Mouse (Mus musculus): ENCODE results near the gene Chmp2a. TPM values are rescaled to one million over a fixed set of nuclear protein-coding genes. Genes with fewer than 3 reads are reported as not detected.

Chmp2a gene
- polyA plus RNA-seq, 1 experiment from 2014 or later = 199 TPM

DNA sequence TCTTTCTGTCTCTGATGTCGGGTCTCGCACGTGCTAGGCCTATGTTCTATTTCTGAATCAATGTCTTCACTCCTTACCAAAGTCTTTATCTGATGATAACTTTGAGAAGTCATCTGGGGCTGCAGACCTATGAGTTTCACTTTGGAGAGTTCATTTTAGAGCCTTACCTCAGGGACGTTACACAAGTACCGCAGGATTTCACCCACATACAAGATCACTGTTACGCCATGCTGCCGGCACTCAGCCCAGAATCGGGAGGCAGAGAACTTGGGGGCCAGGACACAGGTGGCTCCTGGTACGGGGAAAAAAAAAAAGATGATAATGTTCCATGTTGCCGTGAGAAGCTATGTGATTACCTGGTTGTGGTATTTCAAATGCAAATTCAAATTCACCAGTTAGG, 41.5 kb downstream of the Chmp2a start:
- WGBS = 85% methylated on average over 10 of the region's 10 CpGs
- Histone ChIP-seq H3K4me1 (ENCODE audit: control insufficient read depth, insufficient read depth, low read length) (no peaks in the 10 kb centered on the region), H3K27ac (ENCODE audit: low read length) (no peak overlapping the region), H3K4me2 (ENCODE audit: low read depth, low read length) (no peak overlapping the region), H3K9me3 (ENCODE audit: control insufficient read depth, low read length) (no peaks in the 10 kb centered on the region), H3K9ac (ENCODE audit: low read depth, low read length) (no peak overlapping the region), H3K27me3 (replicated peaks; ENCODE audit: control insufficient read depth, insufficient read depth, low read length) (no peaks in the 10 kb centered on the region), H3K36me3 (ENCODE audit: control insufficient read depth, insufficient read depth, low read length) (no peaks in the 10 kb centered on the region), H3K4me3 (ENCODE audit: low read length) (no peak overlapping the region)
- ATAC-seq = no peak

DNA sequence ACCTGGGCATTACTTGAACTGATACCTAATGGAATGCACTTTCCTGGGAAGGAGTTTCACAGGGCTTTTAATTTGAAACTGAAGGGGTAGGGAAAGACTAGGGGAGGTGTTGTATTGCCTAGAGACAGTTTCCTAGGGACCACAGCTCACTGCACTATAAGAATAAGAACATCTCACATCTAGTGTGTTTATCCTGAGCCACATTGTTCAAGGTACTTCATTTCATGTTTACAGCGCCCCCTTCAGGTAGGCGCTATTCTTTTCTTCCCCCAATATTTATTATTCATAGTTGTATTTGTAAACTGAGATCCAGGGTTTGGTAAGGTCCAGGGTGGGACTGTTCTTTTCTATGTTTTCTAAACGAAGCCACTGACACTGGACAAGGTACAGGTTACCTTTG, 42.4 kb downstream of the Chmp2a start:
- no peak overlapping the region for H3K9ac ChIP-seq (ENCODE audit: low read depth, low read length)
- H3K4me3 ChIP-seq (ENCODE audit: low read length) = no peak overlapping the region
- 4% methylated on average over 3 of the region's 3 CpGs for WGBS
- H3K27ac ChIP-seq (ENCODE audit: low read length) = no peak overlapping the region
- H3K4me1 ChIP-seq (ENCODE audit: control insufficient read depth, insufficient read depth, low read length) = no peaks in the 10 kb centered on the region
- ATAC-seq = no peak
- no peaks in the 10 kb centered on the region for H3K36me3 ChIP-seq (ENCODE audit: control insufficient read depth, insufficient read depth, low read length)
- no peaks in the 10 kb centered on the region for H3K9me3 ChIP-seq (ENCODE audit: control insufficient read depth, low read length)
- H3K27me3 ChIP-seq (replicated peaks; ENCODE audit: control insufficient read depth, insufficient read depth, low read length) = no peaks in the 10 kb centered on the region
- H3K4me2 ChIP-seq (ENCODE audit: low read depth, low read length) = no peak overlapping the region

DNA sequence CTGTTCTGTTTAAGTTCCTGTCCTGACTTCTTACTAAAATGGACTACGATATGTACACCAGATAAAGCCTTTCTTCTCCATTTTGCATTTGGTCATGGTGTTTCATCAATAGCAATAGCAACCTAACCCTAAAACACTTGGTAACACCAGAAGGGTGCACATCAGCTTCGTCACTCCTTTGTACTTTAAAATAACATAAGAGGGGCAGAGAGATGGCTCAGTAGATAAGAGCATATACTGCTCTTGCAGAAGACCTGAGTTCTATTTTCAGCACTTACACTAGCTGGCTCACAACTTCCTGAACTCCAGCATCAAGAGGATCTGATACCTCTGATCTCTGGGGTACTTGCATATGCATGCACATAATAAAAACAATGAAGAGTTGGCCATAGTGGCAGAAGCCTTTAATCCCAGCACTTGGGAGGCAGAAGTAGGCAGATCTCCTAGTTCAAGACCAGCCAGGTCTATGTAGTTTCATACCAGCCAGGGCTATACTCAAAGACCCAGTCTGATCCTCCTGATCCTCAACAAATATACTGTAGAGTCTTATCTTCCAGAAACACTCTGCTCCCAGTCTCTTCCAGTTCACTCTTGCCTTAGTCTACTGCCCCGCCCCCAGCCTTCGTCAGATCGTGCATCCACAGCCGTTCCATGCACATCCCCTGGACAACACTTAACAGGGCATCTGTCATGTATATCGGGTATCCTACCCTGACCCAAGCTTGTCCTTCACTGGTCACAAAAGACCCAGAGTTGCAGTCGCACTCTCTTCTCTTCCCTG, 47.0 kb downstream of the Chmp2a start:
- no peaks in the 10 kb centered on the region for H3K27me3 ChIP-seq (replicated peaks; ENCODE audit: control insufficient read depth, insufficient read depth, low read length)
- H3K9ac ChIP-seq (ENCODE audit: low read depth, low read length) = no peak overlapping the region
- H3K27ac ChIP-seq (ENCODE audit: low read length) = no peak overlapping the region
- no peaks in the 10 kb centered on the region for H3K36me3 ChIP-seq (ENCODE audit: control insufficient read depth, insufficient read depth, low read length)
- no peak overlapping the region for H3K4me3 ChIP-seq (ENCODE audit: low read length)
- ATAC-seq = no peak
- 84% methylated on average over 8 of the region's 8 CpGs for WGBS
- no peaks in the 10 kb centered on the region for H3K4me1 ChIP-seq (ENCODE audit: control insufficient read depth, insufficient read depth, low read length)
- no peaks in the 10 kb centered on the region for H3K9me3 ChIP-seq (ENCODE audit: control insufficient read depth, low read length)
- no peak overlapping the region for H3K4me2 ChIP-seq (ENCODE audit: low read depth, low read length)

DNA sequence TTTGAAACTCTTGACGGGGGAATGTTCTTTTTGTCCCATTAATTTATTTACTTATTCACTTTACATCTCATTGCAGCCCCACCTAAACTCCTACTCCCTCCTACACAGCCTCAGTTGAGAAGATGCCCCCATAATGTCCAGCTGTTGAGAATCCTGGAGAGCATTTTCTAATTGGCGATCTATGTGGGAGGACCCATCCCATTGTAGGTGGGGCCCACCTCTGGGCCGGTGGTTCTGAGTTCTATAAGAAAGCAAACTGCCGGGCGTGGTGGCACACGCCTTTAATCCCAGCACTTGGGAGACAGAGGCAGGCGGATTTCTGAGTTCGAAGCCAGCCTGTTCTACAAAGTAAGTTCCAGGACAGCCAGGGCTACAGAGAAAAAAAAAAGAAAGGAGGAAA, 47.7 kb downstream of the Chmp2a start:
- ATAC-seq = no peak
- 83% methylated on average over 8 of the region's 8 CpGs for WGBS

DNA sequence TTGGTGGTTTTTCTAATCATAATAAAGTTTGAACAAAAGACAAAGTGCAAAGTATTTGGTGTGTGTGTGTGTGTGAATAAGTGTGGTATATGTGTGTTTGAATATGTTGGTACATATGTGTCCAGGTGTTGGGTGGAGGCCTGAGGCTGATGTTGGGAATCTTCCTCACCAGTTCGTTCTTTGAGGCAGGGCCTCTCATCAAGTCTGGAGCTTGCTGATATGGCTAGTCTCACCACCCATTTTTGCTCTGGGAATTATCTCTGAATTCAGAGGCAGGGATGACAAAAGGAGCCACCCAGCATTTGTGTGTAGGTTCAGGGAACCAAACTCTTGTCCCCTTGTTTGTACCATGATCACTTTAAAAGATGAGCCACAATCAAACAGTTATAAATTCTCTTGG, 48.9 kb downstream of the Chmp2a start:
- no peak overlapping the region for H3K4me2 ChIP-seq (ENCODE audit: low read depth, low read length)
- H3K4me1 ChIP-seq (ENCODE audit: control insufficient read depth, insufficient read depth, low read length) = no peaks in the 10 kb centered on the region
- no peak for ATAC-seq
- no peaks in the 10 kb centered on the region for H3K36me3 ChIP-seq (ENCODE audit: control insufficient read depth, insufficient read depth, low read length)
- H3K9ac ChIP-seq (ENCODE audit: low read depth, low read length) = no peak overlapping the region
- no peak overlapping the region for H3K4me3 ChIP-seq (ENCODE audit: low read length)
- no peaks in the 10 kb centered on the region for H3K27me3 ChIP-seq (replicated peaks; ENCODE audit: control insufficient read depth, insufficient read depth, low read length)
- H3K9me3 ChIP-seq (ENCODE audit: control insufficient read depth, low read length) = no peaks in the 10 kb centered on the region
- WGBS = 82% methylated on average over 1 of the region's 1 CpGs
- H3K27ac ChIP-seq (ENCODE audit: low read length) = no peak overlapping the region

More for the DNA sequence above, 47.7 kb downstream of the Chmp2a start:
- Histone ChIP-seq H3K36me3 (ENCODE audit: control insufficient read depth, insufficient read depth, low read length) (no peaks in the 10 kb centered on the region), H3K9ac (ENCODE audit: low read depth, low read length) (no peak overlapping the region), H3K4me1 (ENCODE audit: control insufficient read depth, insufficient read depth, low read length) (no peaks in the 10 kb centered on the region), H3K4me3 (ENCODE audit: low read length) (no peak overlapping the region), H3K4me2 (ENCODE audit: low read depth, low read length) (no peak overlapping the region), H3K9me3 (ENCODE audit: control insufficient read depth, low read length) (no peaks in the 10 kb centered on the region), H3K27me3 (replicated peaks; ENCODE audit: control insufficient read depth, insufficient read depth, low read length) (no peaks in the 10 kb centered on the region), H3K27ac (ENCODE audit: low read length) (no peak overlapping the region)

Other genes with a start within 250 kb of the Chmp2a start
- gene Zscan18, start 231.2 kb downstream of the Chmp2a start, polyA plus RNA-seq (2015; fragmentation: Nextera tagmentation; extraction: Ambion mirVana) = 3.4 and 4.0 TPM in 2 replicates
- gene Zfp329, start 215.9 kb downstream of the Chmp2a start, polyA plus RNA-seq (2015; fragmentation: Nextera tagmentation; extraction: Ambion mirVana) = 8.4 and 8.8 TPM in 2 replicates
- gene Zfp110, start 200.0 kb downstream of the Chmp2a start, polyA plus RNA-seq (2015; fragmentation: Nextera tagmentation; extraction: Ambion mirVana) = 27.1 and 27.7 TPM in 2 replicates
- 2.2 and 2.9 TPM in 2 replicates for gene Zfp128, start 153.6 kb downstream of the Chmp2a start, polyA plus RNA-seq (2015; fragmentation: Nextera tagmentation; extraction: Ambion mirVana)
- gene Zscan22, start 137.0 kb downstream of the Chmp2a start, polyA plus RNA-seq (2015; fragmentation: Nextera tagmentation; extraction: Ambion mirVana) = 13.3 and 13.5 TPM in 2 replicates
- gene Rps5, start 112.5 kb downstream of the Chmp2a start, polyA plus RNA-seq (2015; fragmentation: Nextera tagmentation; extraction: Ambion mirVana) = 904 and 1,023 TPM in 2 replicates
- 0.18 and 0.27 TPM in 2 replicates for gene Rnf225, start 107.4 kb downstream of the Chmp2a start, polyA plus RNA-seq (2015; fragmentation: Nextera tagmentation; extraction: Ambion mirVana)
- 7.8 TPM in 2 replicates for gene Zfp324, start 69.0 kb downstream of the Chmp2a start, polyA plus RNA-seq (2015; fragmentation: Nextera tagmentation; extraction: Ambion mirVana)
- 5.9 and 6.1 TPM in 2 replicates for gene Zfp446, start 57.0 kb downstream of the Chmp2a start, polyA plus RNA-seq (2015; fragmentation: Nextera tagmentation; extraction: Ambion mirVana)
- 0.84 and 0.89 TPM in 2 replicates for gene Slc27a5, start 36.6 kb downstream of the Chmp2a start, polyA plus RNA-seq (2015; fragmentation: Nextera tagmentation; extraction: Ambion mirVana)
- 116 and 131 TPM in 2 replicates for gene Trim28, start 35.7 kb downstream of the Chmp2a start, polyA plus RNA-seq (2015; fragmentation: Nextera tagmentation; extraction: Ambion mirVana)
- gene Zbtb45, start 24.8 kb downstream of the Chmp2a start, polyA plus RNA-seq (2015; fragmentation: Nextera tagmentation; extraction: Ambion mirVana) = 22.2 and 23.2 TPM in 2 replicates
- 19.5 and 25.0 TPM in 2 replicates for gene Ube2m, start 3.5 kb upstream of the Chmp2a start, polyA plus RNA-seq (2015; fragmentation: Nextera tagmentation; extraction: Ambion mirVana)
- 1.4 and 1.8 TPM in 2 replicates for gene Mzf1, start 20.0 kb upstream of the Chmp2a start, polyA plus RNA-seq (2015; fragmentation: Nextera tagmentation; extraction: Ambion mirVana)
- gene Vmn1r85, start 60.4 kb upstream of the Chmp2a start, polyA plus RNA-seq (2015; fragmentation: Nextera tagmentation; extraction: Ambion mirVana) = not detected in 2 replicates
- gene Vmn1r86, start 85.1 kb upstream of the Chmp2a start, polyA plus RNA-seq (2015; fragmentation: Nextera tagmentation; extraction: Ambion mirVana) = not detected in 2 replicates
- gene Vmn1r87, start 105.3 kb upstream of the Chmp2a start, polyA plus RNA-seq (2015; fragmentation: Nextera tagmentation; extraction: Ambion mirVana) = not detected in 2 replicates
- not detected in 2 replicates for gene Vmn1r88, start 124.8 kb upstream of the Chmp2a start, polyA plus RNA-seq (2015; fragmentation: Nextera tagmentation; extraction: Ambion mirVana)
- gene Vmn1r89, start 178.2 kb upstream of the Chmp2a start, polyA plus RNA-seq (2015; fragmentation: Nextera tagmentation; extraction: Ambion mirVana) = not detected in 2 replicates
- 64.3 and 77.6 TPM in 2 replicates for gene Lig1, start 242.5 kb upstream of the Chmp2a start, polyA plus RNA-seq (2015; fragmentation: Nextera tagmentation; extraction: Ambion mirVana)
- gene Zswim9, start 243.9 kb upstream of the Chmp2a start, polyA plus RNA-seq (2015; fragmentation: Nextera tagmentation; extraction: Ambion mirVana) = 5.2 and 5.3 TPM in 2 replicates